Mouse (Mus musculus): ENCODE measurements around the gene Tpi1. TPM values are rescaled to one million over a fixed set of nuclear protein-coding genes. Genes with fewer than 3 reads are reported as not detected.
"Not testable (repeated sequence)": the region's sequence is repeated elsewhere in the genome, so short reads cannot be mapped to it uniquely, and the experiment has no call there.

The Tpi1 gene
- total and polyA plus RNA-seq, 3 experiments: 102 to 1,182 (median 440) TPM

GRCm38 (mm10) chr6:124803061-124803460 is 11.0 kb downstream of the Tpi1 start:
- Histone ChIP-seq H3K27ac (ENCODE audit: control insufficient read depth, low read depth, low read length) (no peak overlapping the region), H3K9ac (ENCODE audit: control insufficient read depth, low read depth, low read length, poor library complexity, severe bottlenecking) (no peak overlapping the region), H3K4me1 (ENCODE audit: control insufficient read depth in 1 of 2, insufficient read depth in 2 of 2, low read length in 2 of 2) (peaks cover 0 to 19% of the 10 kb centered on the region in 2 experiments; a peak in 2 of 4 replicates), H3K4me3 (ENCODE audit: control insufficient read depth in 1 of 2, insufficient read depth in 1 of 2, low read depth in 2 of 2, low read length in 2 of 2) (no peak overlapping the region), H3K27me3 (ENCODE audit: control insufficient read depth in 1 of 2, insufficient read depth in 2 of 2, low read length in 2 of 2) (no peaks in the 10 kb centered on the region), H3K9me3 (replicated peaks; ENCODE audit: insufficient read depth, low read length) (no peaks in the 10 kb centered on the region), H3K79me2 (ENCODE audit: control insufficient read depth, insufficient read depth, low read length, poor library complexity) (no peaks in the 10 kb centered on the region; the same call in 1 of the 2 replicates), H3K36me3 (ENCODE audit: control insufficient read depth in 1 of 2, insufficient read depth in 2 of 2, low read length in 2 of 2) (peaks cover 0 to 9% of the 10 kb centered on the region in 2 experiments; a peak in 2 of 4 replicates)
- TF ChIP-seq SMC3 (IDR thresholded peaks at IDR 0.05; ENCODE audit: low read depth, low read length) (no peak), RAD21 (IDR thresholded peaks at IDR 0.05; ENCODE audit: low read depth, low read length) (peak; percentile 12), ZNF384 (IDR thresholded peaks at IDR 0.05; ENCODE audit: low read depth, low read length) (no peak), CTCF (IDR thresholded peaks at IDR 0.05 in 2 of 3, conservative IDR thresholded peaks at IDR 0.05 in 1 of 3; ENCODE audit: control insufficient read depth in 1 of 3, insufficient read depth in 1 of 3, low read depth in 2 of 3, low read length in 3 of 3, poor library complexity in 1 of 3, severe bottlenecking in 1 of 3) (peak in 1 of 3 experiments; percentile 23; a peak in 1 of 6 replicates), POLR2AphosphoS2 (IDR thresholded peaks at IDR 0.05; ENCODE audit: low read length) (no peak), USF1 (IDR thresholded peaks at IDR 0.05; ENCODE audit: low read depth, low read length) (no peak), GABPA (IDR thresholded peaks at IDR 0.05; ENCODE audit: low read depth, low read length) (no peak), RCOR1 (IDR thresholded peaks at IDR 0.05; ENCODE audit: low read depth, low read length) (no peak), TAL1 (IDR thresholded peaks at IDR 0.05; ENCODE audit: low read length) (no peak), UBTF (IDR thresholded peaks at IDR 0.05; ENCODE audit: borderline replicate concordance, insufficient read depth, low read depth, low read length) (no peak), USF2 (IDR thresholded peaks at IDR 0.05; ENCODE audit: borderline replicate concordance in 1 of 2, insufficient read depth in 1 of 2, low read depth in 1 of 2, low read length in 2 of 2) (no peak), MYC (IDR thresholded peaks at IDR 0.05; ENCODE audit: low read depth, low read length) (no peak), MAZ (IDR thresholded peaks at IDR 0.05; ENCODE audit: low read depth, low read length) (no peak), GATA1 (IDR thresholded peaks at IDR 0.05; ENCODE audit: low read depth, low read length) (no peak), MEF2A (IDR thresholded peaks at IDR 0.05; ENCODE audit: extremely low read depth, insufficient replicate concordance, low read depth, low read length, poor library complexity, severe bottlenecking) (no peak), POLR2AphosphoS5 (IDR thresholded peaks at IDR 0.05; ENCODE audit: borderline replicate concordance, low read depth, low read length) (no peak)
- no peak for DNase-seq (ENCODE audit: low read depth, low spot score)

- peaks cover 0 to 14% of the 10 kb centered on the region in 2 experiments; a peak in 2 of 4 replicates for H3K4me1 ChIP-seq (ENCODE audit: control insufficient read depth in 1 of 2, insufficient read depth in 2 of 2, low read length in 2 of 2)
- H3K36me3 ChIP-seq (ENCODE audit: control insufficient read depth in 1 of 2, insufficient read depth in 2 of 2, low read length in 2 of 2); H3K79me2 ChIP-seq (ENCODE audit: control insufficient read depth, insufficient read depth, low read length, poor library complexity); H3K27ac ChIP-seq (ENCODE audit: control insufficient read depth, low read depth, low read length); DNase-seq (ENCODE audit: low read depth, low spot score); H3K4me3 ChIP-seq (ENCODE audit: control insufficient read depth in 1 of 2, insufficient read depth in 1 of 2, low read depth in 2 of 2, low read length in 2 of 2); H3K27me3 ChIP-seq (ENCODE audit: control insufficient read depth in 1 of 2, insufficient read depth in 2 of 2, low read length in 2 of 2); H3K9me3 ChIP-seq (replicated peaks; ENCODE audit: insufficient read depth, low read length); H3K9ac ChIP-seq (ENCODE audit: control insufficient read depth, low read depth, low read length, poor library complexity, severe bottlenecking): not testable (repeated sequence)
These were observed 11.7 kb downstream of the Tpi1 start for GRCm38 (mm10) chr6:124802400-124802799.
